Mouse (Mus musculus) kidney, adult 2 months (tissue): ENCODE measurements around the gene Neurod4. TPM values are rescaled to one million over a fixed set of nuclear protein-coding genes. Genes with fewer than 3 reads are reported as not detected.

Experiments
- DNase-seq: peaks from one replicate; pipeline ENCODE4 v3.0.0; 2021
- H3K27ac ChIP-seq: fragments of 200-500 bp; 2 replicates; pipeline ENCODE4 v1.5.1; 2012; ENCODE audit warnings: low read depth, low read length, control low read depth, inconsistent platforms; ENCODE audit not compliant: insufficient read depth
- H3K27me3 ChIP-seq: fragments of 200-500 bp; replicated peaks from 2 replicates; pipeline ENCODE4 v1.6.1; 2012; ENCODE audit warnings: mild to moderate bottlenecking, moderate library complexity, low read length, inconsistent platforms; ENCODE audit not compliant: control insufficient read depth, insufficient read depth
- H3K36me3 ChIP-seq: fragments of 200-500 bp; 2 replicates; pipeline ENCODE4 v1.6.1; 2012; ENCODE audit warnings: mild to moderate bottlenecking, moderate library complexity, low read length, inconsistent platforms; ENCODE audit not compliant: control insufficient read depth, insufficient read depth
- H3K4me1 ChIP-seq: fragments of 200-500 bp; 2 replicates; pipeline ENCODE4 v1.6.1; 2011; ENCODE audit warnings: low read length; ENCODE audit not compliant: control insufficient read depth, insufficient read depth
- H3K4me3 ChIP-seq: fragments of 200-500 bp; 2 replicates; pipeline ENCODE4 v1.5.1; 2011; ENCODE audit warnings: mild to moderate bottlenecking, low read depth, low read length, control low read depth; ENCODE audit not compliant: insufficient read depth
- CTCF ChIP-seq: fragments of 200-500 bp; conservative IDR thresholded peaks from 2 replicates; pipeline ENCODE4 v1.5.1; 2011; ENCODE audit warnings: low read depth, mild to moderate bottlenecking, control low read depth, low read length, moderate library complexity, mixed read lengths; ENCODE audit not compliant: insufficient read depth, insufficient read length
- POLR2A ChIP-seq: fragments of 200-500 bp; IDR thresholded peaks from one replicate; pipeline ENCODE4 v1.6.1; 2011; ENCODE audit warnings: low read depth, low read length, control low read depth
- WGBS: fragments of 180-500 bp; shearing (Covaris S2); methylation state at CpG from one replicate; pipeline ENCODE4 v1.1.7; 2018; 5-methylcytosine and 5-hydroxymethylcytosine counted together
- polyA plus RNA-seq: library from polyadenylated mRNA; depleted of rRNA; stranded (reverse); fragments of >200 nt; gene quantifications from 2 replicates; pipeline ENCODE4 v1.2.3, GENCODE M21; 2012; rRNA removed

Neurod4 gene
- polyA plus RNA-seq, 1 experiment, result not detected

DNA sequence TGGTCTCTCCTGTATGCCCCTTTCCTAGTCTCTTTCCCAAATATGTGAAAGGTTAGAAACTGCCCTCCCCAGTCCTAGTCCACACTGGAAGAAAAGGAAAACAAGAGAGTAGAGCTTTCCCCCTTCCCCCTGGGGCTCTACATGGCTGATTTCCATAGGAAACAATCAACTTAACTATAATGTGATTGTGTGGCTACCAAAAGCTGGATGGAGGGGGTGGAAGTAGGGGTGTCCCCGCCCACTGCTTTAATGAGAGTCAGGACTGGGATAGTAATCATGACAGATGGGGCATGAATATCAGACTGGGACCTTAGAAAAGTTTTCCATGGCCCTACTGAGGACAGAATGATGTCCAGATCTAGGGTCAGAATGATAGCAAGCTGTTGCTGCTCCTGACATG lies 45.5 kb downstream of the Neurod4 start:
- TF ChIP-seq CTCF (no peak), POLR2A (no peak)

DNA sequence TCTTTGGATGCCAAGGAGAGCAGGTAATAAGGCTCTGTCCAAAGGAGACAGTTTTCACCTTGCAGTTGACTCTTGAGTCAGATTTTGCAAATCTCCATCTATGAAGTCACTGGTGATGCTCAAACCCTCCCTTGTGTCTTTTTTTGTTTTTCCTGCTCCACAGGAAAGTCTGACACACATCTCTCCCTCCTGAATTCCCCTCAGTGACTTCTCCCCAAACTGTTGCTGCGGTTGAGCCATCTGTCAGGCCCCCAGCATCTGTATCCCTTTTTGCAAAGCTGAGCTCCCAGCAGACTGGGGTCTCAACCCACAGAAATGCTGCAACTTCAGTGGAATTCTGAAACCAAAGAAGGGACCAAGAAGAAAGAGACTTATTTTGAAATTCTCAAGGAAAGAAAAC lies 47.9 kb downstream of the Neurod4 start:
- H3K27me3 ChIP-seq, result no peaks in the 10 kb centered on the region
- no peaks in the 10 kb centered on the region for H3K36me3 ChIP-seq
- WGBS, result 76% methylated on average over 1 of the region's 1 CpGs
- no peak overlapping the region for H3K4me3 ChIP-seq
- DNase-seq, result no peak
- TF ChIP-seq POLR2A (no peak), CTCF (no peak)
- no peaks in the 10 kb centered on the region for H3K4me1 ChIP-seq
- H3K27ac ChIP-seq, result no peak overlapping the region

More for the DNA sequence above, 45.5 kb downstream of the Neurod4 start:
- no peak for DNase-seq
- no peaks in the 10 kb centered on the region for H3K4me1 ChIP-seq
- no peaks in the 10 kb centered on the region for H3K27me3 ChIP-seq
- no peaks in the 10 kb centered on the region for H3K36me3 ChIP-seq
- H3K27ac ChIP-seq, result no peak overlapping the region
- WGBS, result 35% methylated on average over 1 of the region's 1 CpGs
- H3K4me3 ChIP-seq, result no peak overlapping the region

DNA sequence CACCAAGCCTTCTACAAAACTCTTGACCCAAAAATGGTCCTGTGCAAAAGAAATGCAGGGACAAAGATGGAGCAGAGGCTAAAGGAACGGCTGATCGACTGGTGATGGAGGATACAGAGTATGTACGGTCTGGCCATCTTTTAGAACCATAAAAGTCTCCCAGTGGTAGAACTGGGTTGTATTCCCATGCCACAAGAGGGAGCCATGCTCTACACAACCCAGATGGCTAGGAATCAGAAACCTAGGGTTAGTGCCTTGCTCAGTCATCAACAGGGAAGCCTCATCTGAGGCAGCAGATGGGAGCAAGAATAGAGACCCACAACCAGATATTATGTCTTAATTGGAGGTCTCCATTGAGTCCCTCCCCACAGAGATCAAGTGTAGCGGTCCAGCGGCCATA lies 50.5 kb downstream of the Neurod4 start:
- no peak for DNase-seq
- Histone ChIP-seq H3K36me3 (no peaks in the 10 kb centered on the region), H3K27ac (no peak overlapping the region), H3K27me3 (no peaks in the 10 kb centered on the region), H3K4me3 (no peak overlapping the region), H3K4me1 (no peaks in the 10 kb centered on the region)
- TF ChIP-seq CTCF (no peak), POLR2A (no peak)
- WGBS, result 82% methylated on average over 5 of the region's 5 CpGs

DNA sequence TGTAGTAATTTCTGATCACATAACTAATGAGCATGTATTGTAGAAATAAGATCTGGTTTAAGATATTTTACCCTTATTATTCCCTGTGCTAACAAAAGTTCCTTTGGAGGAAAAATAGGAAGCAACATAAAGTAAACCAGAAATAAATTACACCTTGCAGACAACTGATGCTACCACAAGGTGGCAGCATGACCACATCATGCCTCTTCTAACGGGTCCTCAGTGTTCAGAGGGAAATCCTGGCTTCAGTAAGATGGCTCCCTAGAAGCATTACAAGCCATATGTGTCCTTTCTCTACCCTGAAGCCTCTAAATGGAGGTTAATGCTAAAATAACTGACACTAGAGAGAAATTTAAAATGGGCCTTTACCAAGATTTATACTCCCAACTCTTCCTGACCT lies 51.8 kb downstream of the Neurod4 start:
- H3K36me3 ChIP-seq, result no peaks in the 10 kb centered on the region
- H3K27ac ChIP-seq, result no peak overlapping the region
- no peak for TF ChIP-seq POLR2A
- TF ChIP-seq CTCF, result peak; percentile 71
- 0% methylated on average over 1 of the region's 1 CpGs for WGBS
- no peak overlapping the region for H3K4me3 ChIP-seq
- no peaks in the 10 kb centered on the region for H3K4me1 ChIP-seq
- peak; percentile 23 for DNase-seq
- H3K27me3 ChIP-seq, result no peaks in the 10 kb centered on the region

DNA sequence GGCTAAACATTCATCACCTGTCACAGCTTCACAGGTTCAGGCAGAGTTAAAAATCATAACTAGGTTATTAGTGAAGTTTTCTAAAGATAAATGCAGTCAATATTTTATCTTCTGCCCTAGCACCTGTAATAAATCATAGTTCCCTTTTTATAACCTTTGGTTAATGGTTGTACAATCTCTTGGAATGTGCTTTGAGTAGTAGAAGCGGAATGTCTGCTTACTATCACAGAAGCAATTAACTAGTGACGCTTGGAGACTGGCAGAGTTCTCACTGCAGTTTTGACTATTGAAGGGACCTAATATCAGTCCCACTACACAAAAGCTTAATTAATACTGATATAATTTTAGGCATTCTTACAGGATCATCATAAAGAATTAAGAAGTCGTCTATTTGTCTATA lies 55.0 kb downstream of the Neurod4 start:
- H3K27ac ChIP-seq, result no peak overlapping the region
- WGBS, result 57% methylated on average over 3 of the region's 3 CpGs
- no peak for DNase-seq
- H3K27me3 ChIP-seq, result no peaks in the 10 kb centered on the region
- no peaks in the 10 kb centered on the region for H3K4me1 ChIP-seq
- TF ChIP-seq CTCF (no peak), POLR2A (no peak)
- no peak overlapping the region for H3K4me3 ChIP-seq
- H3K36me3 ChIP-seq, result no peaks in the 10 kb centered on the region

Other genes starting within 250 kb of the Neurod4 start
- gene Olfr821, start 249.9 kb downstream of the Neurod4 start, polyA plus RNA-seq, result not detected in 2 replicates
- not detected in 2 replicates for gene Olfr822, start 209.0 kb downstream of the Neurod4 start, polyA plus RNA-seq
- gene Olfr823, start 164.9 kb downstream of the Neurod4 start, polyA plus RNA-seq, result not detected in 2 replicates
- gene Olfr824, start 150.2 kb downstream of the Neurod4 start, polyA plus RNA-seq, result not detected in 2 replicates
- gene Olfr825, start 113.5 kb downstream of the Neurod4 start, polyA plus RNA-seq, result not detected in 2 replicates
- not detected in 2 replicates for gene Olfr826, start 96.1 kb downstream of the Neurod4 start, polyA plus RNA-seq
- not detected in 2 replicates for gene Olfr827, start 65.8 kb downstream of the Neurod4 start, polyA plus RNA-seq
- gene Tespa1, start 42.6 kb upstream of the Neurod4 start, polyA plus RNA-seq, result 0.72 TPM in 1 of 2 replicates, not detected in the other
- not detected in 2 replicates for gene Vmn2r84, start 114.1 kb upstream of the Neurod4 start, polyA plus RNA-seq
- gene Vmn2r85, start 149.5 kb upstream of the Neurod4 start, polyA plus RNA-seq, result not detected in 2 replicates
- gene Vmn2r86, start 175.8 kb upstream of the Neurod4 start, polyA plus RNA-seq, result not detected in 2 replicates
- gene Vmn2r87, start 217.2 kb upstream of the Neurod4 start, polyA plus RNA-seq, result not detected in 2 replicates